Mouse (Mus musculus): ENCODE measurements around the gene Zfc3h1.
A peak's percentile ranks its signal among the peaks of the same experiment; 100 is the strongest.

Zfc3h1 gene

DNA sequence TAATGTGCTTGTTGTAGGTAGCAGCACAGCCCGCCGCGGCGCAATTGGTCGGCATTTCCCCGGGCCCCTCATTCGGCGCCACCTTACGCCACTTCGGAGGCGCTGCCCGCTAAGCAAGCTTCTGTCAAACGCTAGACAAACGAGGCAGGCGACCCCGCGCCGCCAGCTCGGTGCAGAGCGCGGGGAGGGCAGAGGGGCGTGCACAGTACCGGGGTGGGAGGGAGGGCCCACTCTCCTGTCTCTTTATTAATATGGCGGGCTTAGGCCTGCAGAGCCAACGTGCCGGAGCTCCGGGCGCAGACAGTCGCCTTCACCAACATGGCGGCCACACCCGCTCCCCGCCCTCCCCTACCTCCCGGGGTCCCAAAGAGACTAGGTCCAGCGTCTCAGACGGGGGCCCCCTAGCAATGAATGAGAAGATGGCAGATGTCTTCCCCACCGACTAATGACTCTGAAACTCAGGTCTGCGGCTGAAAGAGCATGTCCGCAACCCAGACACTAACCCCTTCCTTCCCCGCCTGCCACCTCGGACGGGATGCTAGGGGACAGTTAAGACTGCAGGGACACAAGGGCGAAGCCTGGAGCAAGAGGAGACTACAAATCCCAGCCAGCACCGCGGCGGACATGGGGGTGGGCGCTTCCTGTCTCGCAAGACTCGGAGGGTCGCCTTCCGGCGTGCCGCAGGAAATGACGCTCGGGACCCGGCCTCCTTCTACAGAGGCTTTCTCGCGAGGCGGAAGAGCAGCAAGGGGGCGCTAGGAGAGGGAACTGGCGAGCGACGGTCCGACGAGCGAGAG, at the start of gene Zfc3h1, which contains the start of gene Thap2:
Gene Zfc3h1, plus strand, starts transcription at position 739 of the 797 bp plus-strand sequence.
Gene Thap2, minus strand, starts transcription at position 223 of the 797 bp plus-strand sequence.
- peak; percentile 96 for DNase-seq (ENCODE audit: low spot score)

DNA sequence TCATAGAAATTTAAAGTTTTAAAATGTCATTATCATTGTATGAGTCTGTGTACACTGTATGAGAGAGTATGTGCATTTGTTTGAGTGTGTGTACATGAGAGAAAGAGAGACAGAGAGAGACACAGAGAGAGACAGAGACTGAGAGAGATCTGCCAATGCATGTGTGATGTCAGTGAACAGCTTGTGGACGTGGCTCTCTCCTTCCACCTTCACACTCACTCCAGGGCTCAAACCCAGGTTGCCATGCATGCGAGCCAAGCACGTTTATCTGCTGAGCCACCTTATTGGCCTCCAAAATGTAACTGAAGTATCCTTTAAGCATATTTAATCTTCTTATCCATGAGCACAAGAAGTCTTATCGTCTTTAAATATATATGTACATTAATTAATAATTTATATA, 47.9 kb upstream of the Zfc3h1 start:
- DNase-seq (ENCODE audit: low spot score) = no peak

DNA sequence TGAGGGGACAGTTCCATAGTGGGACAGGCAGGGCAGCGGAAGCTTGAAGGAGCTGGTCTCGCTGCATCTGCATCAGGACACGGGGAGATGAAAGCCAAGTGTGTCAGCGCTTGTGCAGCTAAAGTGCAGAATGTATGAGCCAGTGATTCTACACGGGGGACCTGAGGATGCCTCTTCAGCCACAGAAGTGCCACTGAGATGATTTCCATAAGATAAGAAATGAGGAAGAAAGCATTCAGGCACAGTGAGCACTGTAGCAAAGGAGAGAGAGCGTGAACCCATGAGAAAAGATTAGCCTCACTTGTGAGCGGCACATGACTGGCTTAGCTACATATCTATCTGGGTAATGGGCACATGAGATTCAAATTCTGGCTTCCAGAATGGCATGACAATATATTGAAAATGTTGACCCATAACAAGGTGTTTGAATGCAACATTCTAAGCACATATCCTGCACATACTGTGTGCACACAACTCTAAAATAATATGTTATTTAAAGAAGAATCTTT, 44.9 kb upstream of the Zfc3h1 start:
- DNase-seq (ENCODE audit: low spot score) = no peak

DNA sequence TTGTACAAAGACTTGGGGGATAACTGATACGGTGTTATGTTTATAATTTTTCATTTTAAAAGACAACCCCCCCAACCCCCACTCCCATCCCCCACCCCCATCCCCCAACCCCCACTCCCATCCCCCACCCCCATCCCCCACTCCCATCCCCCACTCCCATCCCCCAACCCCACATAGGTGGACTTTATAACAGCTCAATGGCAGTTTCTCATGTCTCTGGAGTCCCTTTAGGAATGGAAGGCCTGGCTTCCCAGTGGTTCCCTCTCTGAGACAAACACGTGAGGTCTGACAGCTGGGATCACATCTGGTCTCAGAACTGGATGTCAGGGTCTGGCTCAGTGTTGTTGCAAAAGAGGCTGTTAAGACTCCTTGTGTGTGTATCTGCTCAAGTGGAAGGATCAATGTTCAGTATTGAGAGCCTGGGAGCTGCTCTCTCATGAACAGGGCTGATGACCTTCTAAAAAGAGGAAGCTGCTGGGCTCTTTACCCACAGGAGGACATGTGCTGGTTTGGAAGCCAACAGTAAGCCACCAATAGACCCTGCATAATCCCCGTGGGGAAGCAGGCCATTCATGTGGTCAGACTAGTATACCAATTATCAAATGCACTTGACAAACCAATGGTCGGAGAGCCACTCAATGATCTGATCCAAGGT, 41.9 kb upstream of the Zfc3h1 start:
- DNase-seq (ENCODE audit: low spot score) = no peak

DNA sequence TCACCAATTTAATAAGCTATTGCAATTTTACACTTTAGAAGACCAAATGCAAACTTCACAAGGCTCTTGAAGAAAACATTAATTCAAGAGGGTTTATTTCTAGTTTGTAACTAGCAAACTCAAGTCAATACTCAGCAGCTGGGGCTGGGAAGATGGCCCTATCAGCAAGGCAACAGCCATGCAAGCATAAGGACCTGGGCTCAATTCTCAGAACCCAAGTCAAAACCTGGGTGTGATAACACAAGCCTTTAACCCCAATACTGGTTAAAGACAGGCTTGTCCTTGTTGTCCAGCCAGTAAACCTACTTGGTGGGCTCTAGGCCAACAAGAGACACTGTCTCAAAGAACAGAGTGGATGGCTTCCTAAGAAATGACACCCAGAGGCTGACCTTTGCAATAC, 38.3 kb upstream of the Zfc3h1 start:
- no peak for DNase-seq (ENCODE audit: low spot score)

DNA sequence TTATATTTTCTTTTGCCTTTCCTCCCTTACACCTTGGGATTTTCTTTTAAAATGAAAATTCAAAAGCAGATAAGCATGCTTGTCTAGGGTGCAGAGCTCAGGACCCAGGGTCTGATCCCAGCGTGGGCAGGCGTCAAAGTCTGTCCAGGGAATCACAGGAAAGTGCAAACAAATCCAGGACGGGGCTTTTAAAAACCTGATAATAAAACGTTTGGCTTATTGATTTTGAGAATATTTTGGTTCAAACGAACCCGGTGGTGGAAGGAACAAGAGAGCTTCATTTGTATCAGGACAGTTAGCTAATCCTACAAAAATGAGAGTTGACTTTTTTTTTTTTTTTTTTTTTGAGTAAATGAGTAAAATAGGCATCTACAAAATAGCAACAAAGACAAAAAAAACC, 36.6 kb upstream of the Zfc3h1 start:
- no peak for DNase-seq (ENCODE audit: low spot score)

DNA sequence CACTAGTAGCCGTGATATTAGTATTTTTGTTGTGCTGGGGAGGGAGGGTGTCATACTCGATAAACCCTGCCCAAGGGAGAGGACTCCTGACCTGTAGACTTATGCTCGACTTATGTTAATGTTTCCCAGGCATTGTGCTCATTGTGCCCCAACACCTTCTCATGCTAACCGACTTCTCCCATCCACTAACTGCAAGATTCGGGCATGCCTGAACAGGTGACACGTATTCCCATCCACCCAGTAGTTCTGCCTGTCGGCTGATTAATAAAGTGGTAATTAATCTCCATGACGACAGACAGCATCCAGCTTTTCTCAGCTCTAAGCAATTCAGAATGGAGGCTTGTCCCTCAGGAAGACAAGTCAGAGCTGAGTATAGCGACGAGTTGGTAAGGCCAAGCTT, 35.7 kb upstream of the Zfc3h1 start:
- no peak for DNase-seq (ENCODE audit: low spot score)

DNA sequence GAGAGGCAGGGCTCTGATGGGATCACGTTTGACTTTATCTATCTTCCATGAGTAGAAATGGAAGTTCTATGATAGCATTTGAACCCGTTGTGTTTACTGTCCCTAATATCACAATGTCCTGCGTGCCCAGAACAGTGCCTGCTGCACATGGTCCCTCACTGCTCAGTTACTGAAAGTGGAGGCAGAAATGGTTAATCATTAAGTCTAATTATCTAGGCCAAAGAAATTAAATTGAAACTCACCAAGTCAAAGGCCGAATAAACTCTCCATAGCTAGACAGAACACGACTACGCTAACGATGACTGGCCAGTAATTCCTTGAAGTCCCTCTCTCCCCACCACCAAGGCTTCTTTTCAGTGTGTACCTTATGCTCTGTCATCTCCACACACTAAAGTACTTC, 35.2 kb upstream of the Zfc3h1 start:
- no peak for DNase-seq (ENCODE audit: low spot score)

DNA sequence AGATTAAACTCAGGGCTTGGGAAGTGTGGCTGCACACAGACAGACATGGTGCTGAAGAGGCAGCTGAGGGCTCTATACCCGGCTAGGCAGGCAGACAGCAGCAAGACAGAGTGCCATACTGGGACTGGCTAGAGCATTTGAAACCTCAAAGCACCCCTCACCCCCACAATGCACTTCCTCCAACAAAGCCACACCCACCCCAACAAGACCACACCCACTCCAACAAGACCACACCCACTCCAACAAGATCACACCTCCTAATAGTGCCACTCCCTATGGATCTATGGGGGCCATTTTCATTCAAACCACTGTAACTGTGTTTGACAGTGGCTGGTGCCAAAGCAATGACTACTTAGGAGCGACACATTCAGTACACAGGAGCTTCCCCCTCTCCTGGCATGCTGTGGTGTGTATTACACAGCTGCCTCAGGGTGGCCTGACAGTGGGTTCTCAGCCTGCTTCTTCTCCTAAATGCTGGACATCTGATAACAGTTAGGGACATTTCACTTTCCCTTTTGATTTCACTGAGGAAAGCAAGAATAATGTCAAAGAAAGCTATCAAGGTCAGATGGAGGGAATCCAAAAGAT, 33.9 kb upstream of the Zfc3h1 start:
- DNase-seq (ENCODE audit: low spot score) = no peak

DNA sequence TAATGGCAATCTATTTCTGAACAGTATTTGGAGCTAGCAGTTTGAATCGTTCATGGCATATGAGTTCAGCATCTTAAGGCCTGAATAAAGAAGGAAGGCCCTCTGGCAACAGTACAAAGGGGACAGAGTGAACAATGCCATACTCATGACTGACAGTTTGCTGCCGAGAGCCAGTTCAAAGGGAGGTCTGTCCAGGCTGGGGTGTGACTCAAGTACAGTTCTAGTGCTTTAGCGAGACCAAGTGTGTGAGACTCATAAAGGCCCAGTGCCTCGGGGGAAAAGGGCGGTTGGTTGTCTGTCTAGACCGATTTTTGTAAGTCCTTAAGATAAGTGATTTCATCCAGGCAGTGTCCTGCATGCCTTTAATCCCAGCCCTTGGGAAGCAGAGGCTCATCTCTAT, 30.2 kb upstream of the Zfc3h1 start:
- no peak for DNase-seq (ENCODE audit: low spot score)

DNA sequence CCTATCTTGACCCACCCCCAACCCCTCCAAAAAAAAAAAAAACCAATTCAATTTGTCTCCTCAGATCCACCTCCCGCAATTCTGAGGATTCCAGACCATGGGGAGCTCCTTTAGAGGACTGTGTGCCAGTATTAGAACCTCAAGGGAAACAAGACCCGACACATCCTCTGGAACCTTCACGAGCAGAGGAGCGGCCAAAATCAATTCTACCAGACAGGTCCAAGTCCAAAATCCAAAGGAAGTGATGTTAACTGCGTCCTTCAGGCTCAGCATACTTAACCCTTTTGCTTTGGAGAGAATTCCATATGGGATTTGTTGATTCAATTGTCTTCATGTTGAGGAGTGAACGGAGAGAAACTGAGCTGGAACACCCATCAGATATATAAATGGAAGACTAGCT, 29.7 kb upstream of the Zfc3h1 start:
- no peak for DNase-seq (ENCODE audit: low spot score)

DNA sequence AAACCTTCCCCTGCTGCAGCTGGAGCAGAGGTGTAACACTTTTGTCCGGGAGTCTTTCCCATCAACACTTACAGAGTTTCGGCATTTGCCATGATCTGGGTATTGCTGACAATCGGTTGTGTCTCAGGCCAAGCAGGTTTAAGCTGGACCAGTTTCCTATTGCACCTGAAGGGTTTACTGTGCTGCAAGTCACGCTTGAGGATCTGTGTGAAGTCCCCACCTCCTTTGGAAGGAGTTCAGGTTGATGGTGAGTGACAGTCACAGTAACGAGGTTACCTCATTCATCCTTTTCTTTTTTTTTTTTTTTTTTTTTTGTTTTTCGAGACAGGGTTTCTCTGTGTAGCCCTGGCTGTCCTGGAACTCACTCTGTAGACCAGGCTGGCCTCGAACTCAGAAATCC, 28.7 kb upstream of the Zfc3h1 start:
- DNase-seq (ENCODE audit: low spot score) = no peak

DNA sequence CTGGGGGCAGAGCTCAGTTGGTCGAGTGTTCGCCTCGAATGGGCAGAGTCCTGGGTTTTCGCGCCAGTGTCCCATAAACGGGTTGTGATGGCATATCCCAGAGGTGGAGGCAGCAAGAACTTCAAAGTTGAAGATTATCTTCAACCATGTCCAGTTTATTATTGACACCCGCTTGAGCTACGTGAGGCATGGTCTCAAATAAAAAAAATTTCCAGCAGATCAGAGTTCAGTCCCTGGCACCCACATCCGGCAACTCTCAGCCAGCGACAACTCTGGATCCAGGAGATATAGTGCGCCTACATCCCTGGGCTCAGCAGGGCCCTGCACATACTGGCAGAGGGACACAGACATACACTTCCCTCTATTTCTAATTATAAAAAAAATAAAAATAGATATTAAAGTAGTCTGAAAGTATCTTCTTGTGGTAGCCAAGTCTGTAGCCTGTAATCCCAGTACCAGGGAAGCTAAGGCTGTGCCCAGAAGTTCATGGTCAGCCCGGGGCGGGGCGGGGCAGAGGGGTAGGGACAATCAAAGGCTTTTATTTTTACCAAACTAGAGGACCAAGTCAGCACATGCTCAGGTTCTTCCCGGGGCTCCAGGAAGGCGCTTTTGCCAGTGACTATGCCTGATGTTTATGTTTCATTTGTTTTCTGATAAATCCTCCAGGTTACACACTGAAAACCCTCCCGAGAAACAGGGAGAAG, 26.4 kb upstream of the Zfc3h1 start:
- DNase-seq (ENCODE audit: low spot score) = no peak

DNA sequence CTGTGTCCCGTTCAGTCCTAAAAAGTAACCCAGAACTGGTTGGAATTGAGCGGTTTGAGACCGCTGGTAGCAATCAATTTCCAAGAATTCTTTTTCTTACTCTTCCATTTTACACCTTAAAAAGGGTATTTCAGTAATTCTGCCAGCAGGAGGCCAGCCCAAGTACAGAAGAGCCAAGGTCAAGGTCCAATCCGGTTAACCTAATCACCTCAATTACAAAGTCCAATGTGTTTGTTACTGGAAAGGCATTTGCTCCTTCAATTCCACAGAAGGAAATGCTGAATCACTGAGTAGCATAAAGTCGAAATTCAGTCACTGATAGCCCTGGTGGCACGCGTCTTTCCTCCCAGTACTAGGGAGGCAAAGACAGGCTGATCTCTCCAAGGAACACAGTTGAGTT, 25.7 kb upstream of the Zfc3h1 start:
- no peak for DNase-seq (ENCODE audit: low spot score)

DNA sequence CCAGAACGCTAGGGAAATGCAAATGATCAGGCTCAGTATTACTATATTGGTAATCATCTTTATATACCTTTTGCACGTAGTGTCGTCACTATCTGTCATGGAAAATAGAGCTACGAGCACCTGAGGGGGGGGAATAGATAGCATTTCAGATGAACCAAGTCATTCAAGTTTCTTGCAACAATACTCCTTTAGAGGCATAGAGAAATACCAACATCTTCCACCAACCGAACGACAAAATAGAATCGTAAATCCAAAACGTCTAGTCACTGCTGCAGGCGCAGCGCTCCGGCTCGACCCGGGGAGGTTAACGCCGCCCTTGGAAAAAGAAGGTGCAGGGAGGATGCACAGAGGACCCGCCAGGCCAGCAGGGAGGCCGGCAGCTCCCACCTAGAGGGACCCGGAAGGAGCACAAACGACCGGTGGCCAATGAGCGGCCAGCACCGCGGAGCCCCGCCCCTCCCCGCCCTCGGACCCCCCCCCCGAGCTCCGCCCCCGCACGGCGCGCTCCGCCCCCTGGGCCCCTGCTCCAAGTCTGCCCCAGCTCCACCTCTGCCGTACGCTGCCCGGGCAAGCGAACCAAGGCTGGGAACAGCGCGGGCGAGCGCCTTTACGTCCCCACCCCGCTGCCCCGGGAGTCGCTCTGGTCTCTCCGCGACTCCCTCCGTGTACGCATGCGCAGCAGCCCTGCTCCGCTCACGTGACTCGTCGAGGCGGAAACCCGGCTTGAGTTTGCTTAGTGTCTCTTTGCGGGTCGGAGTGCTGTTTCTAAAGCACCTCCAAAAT, 22.7 kb upstream of the Zfc3h1 start, which contains the start of gene Tmem19:
Gene Tmem19, minus strand, starts transcription at position 662 of the 783 bp plus-strand sequence.
- peak; percentile 98 for DNase-seq (ENCODE audit: low spot score)

DNA sequence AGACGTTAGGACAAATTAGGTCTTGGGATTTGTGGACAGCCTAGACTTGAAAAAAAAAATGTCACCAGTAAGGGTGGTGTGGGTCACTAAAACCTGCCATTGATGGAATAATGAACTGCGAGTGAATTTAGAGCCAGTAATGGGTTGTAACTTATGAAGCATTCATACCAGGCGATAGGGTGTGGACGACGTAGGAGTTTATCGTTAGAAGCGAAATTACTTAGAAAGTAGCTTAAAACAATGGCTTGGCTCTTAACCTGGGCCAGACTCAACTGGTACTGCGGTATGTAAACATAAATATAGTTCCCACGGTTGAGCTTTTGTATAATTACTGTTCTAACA, 22.2 kb upstream of the Zfc3h1 start:
- no peak for DNase-seq (ENCODE audit: low spot score)

DNA sequence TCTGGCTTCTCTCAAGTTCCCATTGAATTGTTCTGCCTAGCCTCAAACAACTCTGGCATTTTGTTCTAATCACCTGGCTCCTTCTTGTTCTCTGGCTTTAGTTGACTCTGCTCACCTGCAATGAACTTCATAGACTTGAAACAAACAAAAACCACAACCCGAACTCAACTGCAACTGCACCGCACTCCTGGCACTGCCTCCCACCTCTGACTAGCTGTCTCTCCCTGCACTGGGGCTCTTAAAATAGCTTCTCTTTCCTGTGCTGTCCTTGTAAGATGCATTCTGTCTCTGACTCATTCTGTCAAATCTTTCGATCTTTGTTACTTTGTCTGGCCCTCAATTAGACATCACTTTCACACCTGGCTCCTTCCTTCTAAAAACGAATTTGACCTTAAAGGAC, 21.6 kb upstream of the Zfc3h1 start:
- no peak for DNase-seq (ENCODE audit: low spot score)

DNA sequence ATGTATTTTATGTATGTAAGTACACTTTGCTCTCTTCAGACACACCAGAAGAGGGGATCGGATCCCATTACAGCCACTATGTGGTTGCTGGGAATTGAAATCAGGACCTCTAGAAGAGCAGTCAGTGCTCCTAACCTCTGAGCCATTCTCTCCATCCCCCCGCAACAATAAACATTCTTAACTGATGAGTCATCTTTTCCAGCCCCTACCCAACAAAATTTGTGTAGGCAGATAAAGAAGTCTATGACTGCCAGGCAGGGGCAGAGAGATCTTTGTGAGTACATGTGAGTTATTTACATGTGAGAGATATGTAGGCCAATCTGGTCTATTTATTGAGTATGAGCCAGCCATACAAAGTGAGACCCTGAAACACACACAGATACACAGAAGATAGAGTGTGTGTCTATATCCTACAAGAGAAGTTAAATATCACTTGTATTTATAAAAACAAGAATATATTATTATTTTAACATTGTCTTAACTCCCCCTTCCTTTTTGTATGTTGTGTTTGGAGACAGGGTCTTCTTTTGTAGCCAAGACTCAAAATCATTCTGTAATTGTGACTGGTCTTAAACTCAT, 3.2 kb upstream of the Zfc3h1 start:
- no peak for DNase-seq (ENCODE audit: low spot score)

DNA sequence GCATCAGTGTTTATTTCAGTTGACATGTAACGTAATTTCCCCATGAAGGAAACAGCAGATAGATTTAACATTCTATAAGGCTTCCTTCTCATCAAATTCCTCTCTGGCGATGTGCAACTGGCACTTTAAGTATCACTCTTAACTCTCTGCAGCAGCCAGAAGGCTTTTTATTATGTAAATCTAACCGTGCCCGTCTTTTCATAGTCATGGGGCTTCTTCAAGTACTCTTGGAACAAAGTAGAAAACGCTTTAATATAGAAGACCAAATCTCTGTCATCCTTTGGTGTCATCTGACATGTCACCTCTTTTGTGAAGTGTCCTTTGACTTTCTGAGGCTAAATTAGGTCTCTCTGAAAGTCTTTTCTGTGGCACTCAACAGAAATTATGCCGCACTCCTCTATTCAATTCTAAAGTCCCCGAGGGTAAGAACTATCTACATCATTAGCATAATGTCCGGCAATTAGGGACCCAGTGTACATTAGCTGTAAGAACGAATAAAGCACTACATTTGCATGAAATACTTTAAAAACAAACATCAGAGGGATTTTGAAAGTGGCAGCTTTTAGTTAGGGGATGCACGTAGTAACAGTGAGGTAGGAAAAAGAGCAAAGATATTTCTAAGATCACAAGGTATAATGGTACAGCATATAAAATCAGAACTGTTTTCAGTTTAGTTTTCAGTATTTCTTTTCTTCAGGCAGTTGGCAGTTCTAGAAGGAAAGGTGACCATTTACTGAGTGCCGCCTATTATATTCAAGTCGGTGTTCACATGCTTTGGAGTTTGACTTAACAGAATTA, 1.7 kb upstream of the Zfc3h1 start:
- no peak for DNase-seq (ENCODE audit: low spot score)

DNA sequence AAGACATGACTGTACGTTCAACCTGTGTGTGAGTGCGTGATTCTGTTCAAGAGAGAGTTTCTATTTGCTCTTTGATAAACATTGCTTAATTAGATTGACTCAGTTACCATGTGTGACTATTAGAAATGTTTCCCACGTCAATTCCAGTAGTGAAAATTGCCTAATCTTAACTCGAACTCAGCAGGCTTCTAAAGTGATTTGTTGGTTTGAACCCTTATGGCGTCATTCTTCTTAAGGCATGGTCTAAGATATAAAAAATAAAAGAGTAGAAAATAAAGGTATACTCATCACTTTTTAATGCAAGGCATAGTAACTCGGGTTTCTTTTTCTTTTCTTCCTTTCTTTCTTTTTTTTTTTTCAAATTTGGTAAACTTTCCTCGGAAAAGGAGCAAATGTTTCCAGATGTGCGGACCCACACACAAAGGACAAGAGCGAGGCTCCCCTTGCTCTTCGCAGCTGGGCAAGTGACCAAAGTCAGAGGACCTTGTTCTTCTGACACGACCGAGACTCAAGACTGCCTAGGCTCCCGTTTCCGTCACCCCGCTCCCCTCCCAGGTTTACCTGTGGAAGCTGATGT, 1.0 kb upstream of the Zfc3h1 start:
- DNase-seq (ENCODE audit: low spot score) = no peak
